Mouse (Mus musculus): ENCODE data around the gene Myo3a.

GRCm38 (mm10) chr2:22634766-22635165 is 407.5 kb downstream of the Myo3a start:
- TF ChIP-seq CTCF (IDR thresholded peaks at IDR 0.05; ENCODE audit: low read depth): peak; percentile 68
- TF ChIP-seq EP300 (IDR thresholded peaks at IDR 0.05; ENCODE audit: low read depth): no peak
